Mouse (Mus musculus): Measurements from ENCODE around the gene Slc25a41. TPM values are rescaled to one million over a fixed set of nuclear protein-coding genes. Genes with fewer than 3 reads are reported as not detected.

The Slc25a41 gene
- polyA plus RNA-seq (2014; fragmentation: Nextera tagmentation; extraction: Ambion mirVana): 0.20 TPM in 1 of 2 replicates, not detected in the other

DNA sequence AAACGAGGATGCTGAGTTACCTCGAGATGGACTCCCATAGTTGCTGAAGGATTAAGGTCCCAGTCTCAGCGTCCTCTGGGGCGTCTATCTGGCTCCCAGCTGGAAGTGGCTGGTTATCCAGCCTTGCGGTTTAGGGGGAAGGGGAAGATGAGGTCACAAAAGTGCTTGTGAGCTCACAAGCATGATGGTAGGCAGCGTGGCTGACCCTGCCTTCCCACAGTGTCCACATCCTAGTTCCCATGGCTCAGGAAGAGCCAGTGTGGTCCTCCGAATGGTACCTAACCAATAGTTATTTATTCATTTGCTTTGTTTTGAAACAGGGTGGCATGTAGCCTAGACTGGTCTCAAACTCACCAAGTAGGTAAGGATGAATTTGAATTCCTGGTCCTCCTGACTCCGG is at the start of gene Slc25a41:
Slc25a41 (minus strand) TSS at position 101 of the 400 bp plus-strand sequence.
- ATAC-seq (ENCODE audit: insufficient read depth, low FRiP score, low TSS enrichment): no peak
- no peak for DNase-seq (ENCODE audit: low spot score)
- Histone ChIP-seq H3K9ac (ENCODE audit: low read length) (no peak within 1 kb of the TSS), H3K36me3 (ENCODE audit: control insufficient read depth, insufficient read depth, low read length) (no peaks in the 10 kb centered on the region), H3K4me1 (ENCODE audit: control insufficient read depth, insufficient read depth, low read length) (no peaks in the 10 kb centered on the region), H3K27ac (ENCODE audit: low read depth, low read length) (no peak within 1 kb of the TSS), H3K4me2 (ENCODE audit: low read depth) (no peak within 1 kb of the TSS), H3K9me3 (ENCODE audit: control insufficient read depth, low read length) (no peaks in the 10 kb centered on the region), H3K27me3 (ENCODE audit: control insufficient read depth, insufficient read depth, low read length) (peaks cover 3% of the 10 kb centered on the region; the same call in 1 of the 2 replicates), H3K4me3 (ENCODE audit: low read depth, low read length) (no peak within 1 kb of the TSS)
- 74% methylated on average over 8 of the region's 8 CpGs for WGBS

DNA sequence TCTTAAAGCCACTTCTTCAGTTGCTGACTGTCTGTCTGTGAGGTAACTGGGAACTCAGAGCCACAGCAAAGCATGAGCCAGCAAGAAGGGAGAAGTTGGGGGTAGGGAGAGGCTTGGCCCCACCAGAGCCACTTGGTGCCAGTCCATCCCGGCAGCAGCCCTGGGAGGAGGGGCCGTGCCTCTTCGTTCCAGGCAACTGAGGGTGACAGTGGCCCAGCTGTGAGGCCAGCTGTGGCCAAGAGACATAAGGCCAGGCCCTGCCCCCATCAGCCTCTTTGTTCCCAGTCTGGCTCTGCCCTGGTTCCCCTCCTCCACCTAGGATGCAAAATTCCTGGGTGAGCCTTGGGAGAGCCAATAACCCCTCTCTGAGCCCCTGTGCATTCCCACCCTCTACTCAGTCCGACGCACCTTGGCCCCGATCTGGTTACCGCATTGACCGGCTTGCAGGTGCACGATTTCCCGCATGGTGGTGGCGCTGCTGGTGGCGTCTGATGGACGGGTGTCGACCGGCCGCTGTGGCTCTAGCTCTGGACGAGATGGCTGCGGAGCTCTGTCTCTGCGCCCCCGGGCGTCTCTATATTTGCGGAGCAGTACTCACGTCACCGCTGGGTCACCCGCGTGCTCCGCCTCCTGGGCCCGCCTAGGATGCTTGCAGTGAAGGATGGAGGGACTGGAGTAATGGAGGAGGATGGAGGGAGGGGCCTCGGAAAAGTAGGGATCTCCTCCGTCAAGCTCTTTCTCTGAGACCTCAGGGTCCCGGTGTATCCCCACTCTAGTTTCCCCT is 45.8 kb upstream of the Slc25a41 start, which contains the start of gene Tubb4a:
Tubb4a (minus strand) TSS at position 734 of the 784 bp plus-strand sequence.
- Histone ChIP-seq H3K36me3 (ENCODE audit: control insufficient read depth, insufficient read depth, low read length) (no peaks in the 10 kb centered on the region), H3K4me3 (ENCODE audit: low read depth, low read length) (peak within 1 kb of the TSS; percentile 45), H3K4me1 (ENCODE audit: control insufficient read depth, insufficient read depth, low read length) (no peaks in the 10 kb centered on the region), H3K4me2 (ENCODE audit: low read depth) (peak within 1 kb of the TSS; percentile 65), H3K9me3 (ENCODE audit: control insufficient read depth, low read length) (no peaks in the 10 kb centered on the region), H3K9ac (ENCODE audit: low read length) (peak within 1 kb of the TSS; percentile 67), H3K27me3 (ENCODE audit: control insufficient read depth, insufficient read depth, low read length) (no peaks in the 10 kb centered on the region), H3K27ac (ENCODE audit: low read depth, low read length) (peak within 1 kb of the TSS; percentile 75)
- peak; percentile 89 for ATAC-seq (ENCODE audit: insufficient read depth, low FRiP score, low TSS enrichment)
- 1% methylated on average over 31 of the region's 31 CpGs for WGBS
- DNase-seq (ENCODE audit: low spot score): peak; percentile 84

DNA sequence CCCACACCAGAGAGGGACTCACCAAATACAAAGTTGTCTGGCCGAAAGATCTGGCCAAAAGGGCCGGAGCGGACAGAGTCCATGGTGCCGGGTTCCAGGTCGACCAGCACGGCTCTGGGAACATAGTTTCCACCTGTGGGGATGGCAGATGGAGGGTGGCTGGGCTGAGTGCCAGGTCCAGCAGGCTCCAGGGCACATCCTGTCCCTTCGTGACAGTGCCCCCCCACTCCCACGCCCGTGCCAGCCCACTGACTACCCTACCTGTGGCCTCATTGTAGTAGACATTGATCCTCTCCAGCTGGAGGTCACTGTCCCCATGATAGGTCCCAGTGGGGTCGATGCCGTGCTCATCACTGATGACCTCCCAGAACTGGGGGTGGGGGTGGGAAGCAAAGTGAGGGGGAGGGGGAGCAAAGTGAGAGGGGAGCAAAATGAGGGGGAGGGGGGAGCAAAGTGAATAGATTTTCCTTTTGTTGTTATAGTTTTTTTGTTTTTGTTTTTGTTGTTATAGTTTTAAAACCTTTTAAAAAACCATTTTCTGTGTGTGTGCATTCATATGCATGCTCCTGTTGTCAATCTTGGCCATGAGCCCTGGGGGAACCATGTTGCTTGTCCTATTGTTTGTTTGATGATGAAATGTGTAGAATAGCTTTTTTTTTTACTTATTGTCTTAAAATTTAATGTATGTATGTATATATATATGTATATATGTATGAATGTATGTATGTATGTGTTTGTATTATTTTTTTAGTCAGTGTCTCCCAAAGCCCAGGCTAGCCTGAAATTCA is 44.7 kb upstream of the Slc25a41 start:
- H3K9ac ChIP-seq (ENCODE audit: low read length): peak overlapping the region; percentile 67
- peak overlapping the region; percentile 45; the same call in 1 of the 2 replicates for H3K4me3 ChIP-seq (ENCODE audit: low read depth, low read length)
- H3K9me3 ChIP-seq (ENCODE audit: control insufficient read depth, low read length): no peaks in the 10 kb centered on the region
- H3K4me2 ChIP-seq (ENCODE audit: low read depth): peak overlapping the region; percentile 65
- DNase-seq (ENCODE audit: low spot score): no peak
- H3K27ac ChIP-seq (ENCODE audit: low read depth, low read length): no peak overlapping the region
- H3K36me3 ChIP-seq (ENCODE audit: control insufficient read depth, insufficient read depth, low read length): no peaks in the 10 kb centered on the region
- H3K27me3 ChIP-seq (ENCODE audit: control insufficient read depth, insufficient read depth, low read length): no peaks in the 10 kb centered on the region
- no peaks in the 10 kb centered on the region for H3K4me1 ChIP-seq (ENCODE audit: control insufficient read depth, insufficient read depth, low read length)
- no peak for ATAC-seq (ENCODE audit: insufficient read depth, low FRiP score, low TSS enrichment)
- WGBS: 89% methylated on average over 11 of the region's 11 CpGs

DNA sequence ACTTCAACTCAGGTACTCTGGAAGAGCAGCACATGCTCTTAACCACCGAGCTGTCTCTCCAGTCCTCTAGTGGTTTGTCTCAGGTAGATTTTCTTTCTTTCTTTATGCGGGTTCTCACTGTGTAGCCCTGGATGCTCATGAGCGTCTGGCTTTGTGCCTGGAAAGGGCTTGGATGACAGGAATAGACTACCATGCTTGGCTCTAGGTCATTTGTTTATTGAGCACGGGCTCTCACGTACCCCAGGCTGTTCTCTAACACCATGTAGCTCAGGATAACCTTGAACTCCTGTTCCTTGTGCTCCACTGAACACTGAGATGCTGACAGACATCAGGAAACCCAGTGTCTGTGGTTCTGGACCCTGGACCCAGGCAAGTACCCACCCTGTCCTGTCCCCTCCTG is 41.0 kb upstream of the Slc25a41 start:
- 89% methylated on average over 5 of the region's 5 CpGs for WGBS
- H3K4me2 ChIP-seq (ENCODE audit: low read depth): no peak overlapping the region
- H3K4me1 ChIP-seq (ENCODE audit: control insufficient read depth, insufficient read depth, low read length): no peaks in the 10 kb centered on the region
- H3K9me3 ChIP-seq (ENCODE audit: control insufficient read depth, low read length): no peaks in the 10 kb centered on the region
- H3K27ac ChIP-seq (ENCODE audit: low read depth, low read length): no peak overlapping the region
- no peak overlapping the region for H3K9ac ChIP-seq (ENCODE audit: low read length)
- ATAC-seq (ENCODE audit: insufficient read depth, low FRiP score, low TSS enrichment) (no peak), DNase-seq (ENCODE audit: low spot score) (no peak)
- no peaks in the 10 kb centered on the region; the same call in 1 of the 2 replicates for H3K36me3 ChIP-seq (ENCODE audit: control insufficient read depth, insufficient read depth, low read length)
- no peak overlapping the region for H3K4me3 ChIP-seq (ENCODE audit: low read depth, low read length)
- no peaks in the 10 kb centered on the region for H3K27me3 ChIP-seq (ENCODE audit: control insufficient read depth, insufficient read depth, low read length)

DNA sequence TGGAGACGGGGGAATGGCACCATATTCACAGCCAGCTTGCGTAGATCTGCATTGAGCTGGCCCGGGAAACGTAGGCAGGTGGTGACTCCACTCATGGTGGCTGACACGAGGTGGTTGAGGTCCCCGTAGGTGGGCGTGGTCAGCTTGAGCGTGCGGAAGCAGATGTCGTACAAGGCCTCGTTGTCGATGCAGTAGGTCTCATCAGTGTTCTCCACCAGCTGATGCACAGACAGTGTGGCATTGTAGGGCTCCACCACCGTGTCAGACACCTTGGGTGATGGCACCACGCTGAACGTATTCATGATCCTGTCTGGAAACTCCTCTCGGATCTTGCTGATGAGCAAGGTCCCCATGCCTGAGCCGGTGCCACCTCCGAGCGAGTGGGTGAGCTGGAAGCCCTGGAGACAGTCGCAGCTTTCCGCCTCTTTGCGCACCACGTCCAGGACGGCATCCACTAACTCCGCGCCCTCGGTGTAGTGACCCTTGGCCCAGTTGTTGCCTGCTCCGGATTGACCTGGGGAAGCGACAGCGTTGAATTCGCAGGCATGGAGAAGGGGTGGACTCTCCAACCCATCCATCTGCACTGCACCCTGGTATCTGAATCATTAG is 39.9 kb upstream of the Slc25a41 start:
- Histone ChIP-seq H3K27ac (ENCODE audit: low read depth, low read length) (no peak overlapping the region), H3K27me3 (ENCODE audit: control insufficient read depth, insufficient read depth, low read length) (no peaks in the 10 kb centered on the region), H3K9ac (ENCODE audit: low read length) (no peak overlapping the region), H3K36me3 (ENCODE audit: control insufficient read depth, insufficient read depth, low read length) (no peaks in the 10 kb centered on the region; the same call in 1 of the 2 replicates), H3K4me1 (ENCODE audit: control insufficient read depth, insufficient read depth, low read length) (no peaks in the 10 kb centered on the region), H3K9me3 (ENCODE audit: control insufficient read depth, low read length) (no peaks in the 10 kb centered on the region), H3K4me2 (ENCODE audit: low read depth) (no peak overlapping the region), H3K4me3 (ENCODE audit: low read depth, low read length) (no peak overlapping the region)
- no peak for DNase-seq (ENCODE audit: low spot score)
- WGBS: 92% methylated on average over 31 of the region's 31 CpGs
- no peak for ATAC-seq (ENCODE audit: insufficient read depth, low FRiP score, low TSS enrichment)

DNA sequence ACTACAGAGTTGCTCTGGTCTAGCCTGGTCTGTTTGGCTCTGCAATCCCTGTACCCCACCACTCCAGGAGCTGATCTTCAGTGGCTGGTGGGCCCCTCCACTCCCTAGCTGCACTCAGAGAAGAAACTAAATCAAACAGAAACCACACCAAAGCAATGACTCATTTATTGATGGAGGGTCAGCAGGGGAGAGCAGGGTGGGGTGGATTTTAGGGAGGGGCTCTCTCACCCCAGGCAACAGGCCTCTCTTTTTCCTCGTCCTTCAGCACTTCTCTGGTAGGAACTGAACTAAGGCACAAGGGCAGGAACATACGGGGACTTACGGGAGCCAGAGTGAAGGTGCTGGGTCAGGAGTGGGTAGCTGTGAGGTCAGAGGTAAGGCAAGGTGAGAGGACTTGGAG is 38.5 kb upstream of the Slc25a41 start:
- no peaks in the 10 kb centered on the region for H3K9me3 ChIP-seq (ENCODE audit: control insufficient read depth, low read length)
- no peak overlapping the region for H3K9ac ChIP-seq (ENCODE audit: low read length)
- no peak overlapping the region for H3K4me3 ChIP-seq (ENCODE audit: low read depth, low read length)
- H3K27me3 ChIP-seq (ENCODE audit: control insufficient read depth, insufficient read depth, low read length): no peaks in the 10 kb centered on the region
- no peak for DNase-seq (ENCODE audit: low spot score)
- H3K4me1 ChIP-seq (ENCODE audit: control insufficient read depth, insufficient read depth, low read length): no peaks in the 10 kb centered on the region
- H3K36me3 ChIP-seq (ENCODE audit: control insufficient read depth, insufficient read depth, low read length): no peaks in the 10 kb centered on the region; the same call in 1 of the 2 replicates
- 77% methylated on average over 3 of the region's 3 CpGs for WGBS
- H3K4me2 ChIP-seq (ENCODE audit: low read depth): no peak overlapping the region
- ATAC-seq (ENCODE audit: insufficient read depth, low FRiP score, low TSS enrichment): no peak
- no peak overlapping the region for H3K27ac ChIP-seq (ENCODE audit: low read depth, low read length)

DNA sequence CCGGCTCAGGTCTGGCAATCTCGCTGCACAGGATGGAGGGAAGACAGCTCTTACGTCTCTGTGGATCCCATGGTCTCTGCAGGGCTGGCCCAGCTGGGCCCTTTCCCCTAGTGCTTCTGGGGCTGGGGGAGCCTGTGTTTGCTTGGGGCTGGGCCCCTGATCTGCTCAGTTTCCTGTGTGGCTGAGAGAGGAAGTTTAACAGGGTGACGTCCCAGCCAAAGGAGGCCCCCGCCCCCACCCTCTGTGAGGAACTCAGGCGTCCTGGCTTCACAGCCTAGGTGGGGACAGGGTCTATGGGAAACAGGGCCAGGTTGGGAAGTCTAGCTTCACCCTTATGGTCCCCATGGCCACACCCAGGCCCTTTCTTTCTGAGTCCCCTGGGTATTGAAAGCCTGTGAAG is 36.9 kb upstream of the Slc25a41 start, which contains the start of gene Dennd1c:
Dennd1c (minus strand) TSS at position 179 of the 400 bp plus-strand sequence.
- WGBS: 59% methylated on average over 6 of the region's 6 CpGs
- no peak for ATAC-seq (ENCODE audit: insufficient read depth, low FRiP score, low TSS enrichment)
- no peaks in the 10 kb centered on the region; the same call in 1 of the 2 replicates for H3K36me3 ChIP-seq (ENCODE audit: control insufficient read depth, insufficient read depth, low read length)

DNA sequence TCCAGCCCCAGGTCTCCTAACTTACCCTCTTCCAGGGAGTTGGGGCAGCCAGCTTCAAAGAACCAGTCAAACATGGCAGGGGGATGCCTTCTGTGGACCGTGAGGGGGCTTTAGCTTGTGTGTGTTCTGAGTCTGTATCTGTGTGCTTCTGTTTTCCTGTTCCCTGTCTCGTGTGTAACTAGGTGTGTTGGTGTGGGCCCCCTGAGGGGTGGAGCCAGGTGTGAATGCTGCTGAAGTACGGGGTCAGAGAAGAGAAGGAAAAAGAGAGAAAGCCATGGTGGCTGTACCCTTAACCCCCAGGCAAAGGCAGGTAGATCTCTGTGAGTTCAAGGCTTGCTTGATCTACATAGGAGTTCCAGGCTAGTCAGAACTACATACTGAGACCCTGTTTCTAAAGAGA is 35.5 kb upstream of the Slc25a41 start:
- no peak for DNase-seq (ENCODE audit: low spot score)
- WGBS: 67% methylated on average over 3 of the region's 3 CpGs

More for the DNA sequence above, 36.9 kb upstream of the Slc25a41 start, which contains the start of gene Dennd1c:
- Histone ChIP-seq H3K27me3 (ENCODE audit: control insufficient read depth, insufficient read depth, low read length) (no peaks in the 10 kb centered on the region), H3K9ac (ENCODE audit: low read length) (no peak within 1 kb of the TSS), H3K4me2 (ENCODE audit: low read depth) (no peak within 1 kb of the TSS), H3K4me1 (ENCODE audit: control insufficient read depth, insufficient read depth, low read length) (no peaks in the 10 kb centered on the region), H3K27ac (ENCODE audit: low read depth, low read length) (no peak within 1 kb of the TSS), H3K9me3 (ENCODE audit: control insufficient read depth, low read length) (no peaks in the 10 kb centered on the region), H3K4me3 (ENCODE audit: low read depth, low read length) (no peak within 1 kb of the TSS)
- no peak for DNase-seq (ENCODE audit: low spot score)

More for the DNA sequence above, 35.5 kb upstream of the Slc25a41 start:
- no peak for ATAC-seq (ENCODE audit: insufficient read depth, low FRiP score, low TSS enrichment)
- Histone ChIP-seq H3K27me3 (ENCODE audit: control insufficient read depth, insufficient read depth, low read length) (no peaks in the 10 kb centered on the region), H3K9ac (ENCODE audit: low read length) (no peak overlapping the region), H3K9me3 (ENCODE audit: control insufficient read depth, low read length) (no peaks in the 10 kb centered on the region), H3K4me2 (ENCODE audit: low read depth) (no peak overlapping the region), H3K4me1 (ENCODE audit: control insufficient read depth, insufficient read depth, low read length) (no peaks in the 10 kb centered on the region), H3K4me3 (ENCODE audit: low read depth, low read length) (no peak overlapping the region), H3K36me3 (ENCODE audit: control insufficient read depth, insufficient read depth, low read length) (no peaks in the 10 kb centered on the region; the same call in 1 of the 2 replicates), H3K27ac (ENCODE audit: low read depth, low read length) (no peak overlapping the region)

All from neural tube, embryonic 11.5 days (tissue).